8 mouse cellular contexts compared by ENCODE assay signal in genomic region chr13:13783894-13784419, GRCm38 (mm10). TPM values are rescaled to one million over a fixed set of nuclear protein-coding genes. Genes with fewer than 3 reads are reported as not detected.
A peak's percentile ranks its signal among the peaks of the same experiment; 100 is the strongest.
DNase-seq lines count a peak whose midpoint lies in the region; ATAC-seq lines count a peak whose summit lies in the region.

TSS of gene Gng4 (plus strand) at chr13:13784059.

- ATAC-seq in heart, embryonic 16.5 days (replicated peaks; ENCODE audit: extremely low read depth, insufficient read depth, low FRiP score): peak; percentile 23; the same call in 1 of the 2 replicates
- ATAC-seq in liver, embryonic 16.5 days (ENCODE audit: low read depth): peak; percentile 7; the same call in 1 of the 2 replicates
- peak; percentile 69 for ATAC-seq in neural tube, embryonic 11.5 days (ENCODE audit: insufficient read depth, low FRiP score, low TSS enrichment)

- 0 out of 2 replicates have a peak within 1 kb of the TSS, but pooled peaks have one; percentile 26 for H3K9ac ChIP-seq in heart, embryonic 16.5 days (ENCODE audit: low read length)
- no peak within 1 kb of the TSS for H3K9ac ChIP-seq in liver, embryonic 16.5 days (ENCODE audit: low read depth, low read length)
- peak within 1 kb of the TSS; percentile 47 for H3K9ac ChIP-seq in neural tube, embryonic 11.5 days (ENCODE audit: low read length)

- H3K27ac ChIP-seq in heart, embryonic 16.5 days (ENCODE audit: low read length): no peak within 1 kb of the TSS
- no peak within 1 kb of the TSS for H3K27ac ChIP-seq in liver, embryonic 16.5 days (ENCODE audit: low read length)
- no peak within 1 kb of the TSS for H3K27ac ChIP-seq in neural tube, embryonic 11.5 days (ENCODE audit: low read depth, low read length)

- peaks cover 13% of the 10 kb centered on the region for H3K4me1 ChIP-seq in heart, embryonic 16.5 days (ENCODE audit: control insufficient read depth, insufficient read depth, low read length)
- H3K4me1 ChIP-seq in liver, embryonic 16.5 days (ENCODE audit: control insufficient read depth, low read depth, low read length): peaks cover 2% of the 10 kb centered on the region; the same call in 1 of the 2 replicates
- H3K4me1 ChIP-seq in neural tube, embryonic 11.5 days (ENCODE audit: control insufficient read depth, insufficient read depth, low read length): peaks cover 8% of the 10 kb centered on the region; the same call in 1 of the 2 replicates

- peak; percentile 76 for DNase-seq in CD4-positive helper T cell, adult 2 months (ENCODE audit: low read depth, low spot score)
- peak; percentile 80 for DNase-seq in adrenal gland, adult 2 months
- peak; percentile 36 for DNase-seq in fibroblast of lung, adult 2 months (ENCODE audit: low read depth)
- DNase-seq in layer of hippocampus, adult 18-20 months (ENCODE audit: low spot score in 2 of 2): peak; percentile 43 to 66
- peak; percentile 51 for DNase-seq in neural tube, embryonic 11.5 days (ENCODE audit: low spot score)
- DNase-seq in thymus, postnatal 0 days (ENCODE audit: low spot score): peak; percentile 48

- peak within 1 kb of the TSS; percentile 92 for H3K4me2 ChIP-seq in heart, embryonic 16.5 days (ENCODE audit: low read depth, low read length)
- H3K4me2 ChIP-seq in liver, embryonic 16.5 days (ENCODE audit: low read depth, low read length): peak within 1 kb of the TSS; percentile 74
- peak within 1 kb of the TSS; percentile 93 for H3K4me2 ChIP-seq in neural tube, embryonic 11.5 days (ENCODE audit: low read depth)

- H3K9me3 ChIP-seq in heart, embryonic 16.5 days (replicated peaks; ENCODE audit: control insufficient read depth, low read length): no peaks in the 10 kb centered on the region
- no peaks in the 10 kb centered on the region for H3K9me3 ChIP-seq in liver, embryonic 16.5 days (replicated peaks; ENCODE audit: control insufficient read depth, low read length)
- H3K9me3 ChIP-seq in neural tube, embryonic 11.5 days (ENCODE audit: control insufficient read depth, low read length): no peaks in the 10 kb centered on the region

- no peaks in the 10 kb centered on the region for H3K36me3 ChIP-seq in heart, embryonic 16.5 days (ENCODE audit: control insufficient read depth, insufficient read depth)
- no peaks in the 10 kb centered on the region for H3K36me3 ChIP-seq in liver, embryonic 16.5 days (ENCODE audit: control insufficient read depth, insufficient read depth)
- no peaks in the 10 kb centered on the region for H3K36me3 ChIP-seq in neural tube, embryonic 11.5 days (ENCODE audit: control insufficient read depth, insufficient read depth, low read length)

- 1% methylated on average over 41 of the region's 43 CpGs for WGBS in heart, embryonic 16.5 days
- WGBS in liver, embryonic 16.5 days (ENCODE audit: insufficient replicate concordance): 2% methylated on average over 43 of the region's 43 CpGs
- WGBS in neural tube, embryonic 11.5 days: under 1% methylated on average over 43 of the region's 43 CpGs

- H3K4me3 ChIP-seq in heart, embryonic 16.5 days (ENCODE audit: low read length): peak within 1 kb of the TSS; percentile 62
- H3K4me3 ChIP-seq in liver, embryonic 16.5 days (ENCODE audit: low read depth, low read length): peak within 1 kb of the TSS; percentile 50
- H3K4me3 ChIP-seq in neural tube, embryonic 11.5 days (ENCODE audit: low read depth, low read length): peak within 1 kb of the TSS; percentile 54

- H3K27me3 ChIP-seq in heart, embryonic 16.5 days (ENCODE audit: control insufficient read depth, insufficient read depth, low read length): peaks cover 39% of the 10 kb centered on the region
- peaks cover 37% of the 10 kb centered on the region for H3K27me3 ChIP-seq in liver, embryonic 16.5 days (ENCODE audit: control insufficient read depth, insufficient read depth, low read depth, low read length)
- peaks cover 28% of the 10 kb centered on the region for H3K27me3 ChIP-seq in neural tube, embryonic 11.5 days (ENCODE audit: control insufficient read depth, insufficient read depth, low read length)

RNA-seq across cellular contexts. Expression of gene Gng4, which starts in this region (rescaled TPM):
- 10 to 100 TPM; 14.7 to 16.2 TPM for total RNA-seq in adrenal gland, adult 2 months (2021)
- polyA plus RNA-seq in adrenal gland, adult 2 months (2012; rRNA removed): 15.6 and 27.6 TPM in 2 replicates
- polyA plus RNA-seq in heart, embryonic 16.5 days (2015; fragmentation: Nextera tagmentation; extraction: Ambion mirVana): 0.29 and 0.39 TPM in 2 replicates
- 10 to 100 TPM; 20.3 to 21.5 TPM for total RNA-seq in layer of hippocampus, adult 18-20 months (2021)
- 0.11 TPM in 1 of 2 replicates, not detected in the other for polyA plus RNA-seq in liver, embryonic 16.5 days (2015; fragmentation: Nextera tagmentation; extraction: Ambion mirVana)
- 3.2 and 3.4 TPM in 2 replicates for polyA plus RNA-seq in neural tube, embryonic 11.5 days (2014; fragmentation: Nextera tagmentation; extraction: Ambion mirVana)
- 0.05 and 0.60 TPM in 2 replicates for polyA plus RNA-seq in thymus, postnatal 0 days (2015; fragmentation: Nextera tagmentation; extraction: Ambion mirVana)

Comparison
In these comparisons a context has a peak if more than half of its experiments do, and no peak if none do; other contexts are left out.
1. Peak in ATAC-seq, H3K4me3 ChIP-seq, H3K9ac ChIP-seq and H3K4me2 ChIP-seq in heart, embryonic 16.5 days; RNA of the gene not detected or under 1 TPM.
2. Peak in ATAC-seq, H3K4me3 ChIP-seq and H3K4me2 ChIP-seq in liver, embryonic 16.5 days; RNA of the gene not detected or under 1 TPM.
3. Peak in DNase-seq in thymus, postnatal 0 days; RNA of the gene not detected or under 1 TPM.
4. ATAC-seq: peak in every context shown above with its lines; median percentile 69 in neural tube, embryonic 11.5 days; 23 in heart, embryonic 16.5 days; 7 in liver, embryonic 16.5 days.